Mouse (Mus musculus) liver, embryonic 14.5 days (tissue): ENCODE results near the gene C130073F10Rik. TPM values are rescaled to one million over a fixed set of nuclear protein-coding genes. Genes with fewer than 3 reads are reported as not detected.
"Not testable (repeated sequence)": the region's sequence is repeated elsewhere in the genome, so short reads cannot be mapped to it uniquely, and the experiment has no call there.

Experiments
- ATAC-seq: fragments of 200-750 bp; cut with Nextera tagmentation; 2 replicates; pipeline ENCODE4 v1.8.0; 2017; ENCODE audit warnings: moderate number of reproducible peaks, mild to moderate bottlenecking, moderate library complexity; ENCODE audit not compliant: insufficient read depth
- DNase-seq, 3 experiments: peaks; one replicate each; pipeline ENCODE4 v3.0.0-alpha.2; 2012 to 2013; ENCODE audit warnings: low read depth in 3 of 3, low spot score in 3 of 3
- H3K27ac ChIP-seq: fragments of 300-500 bp; sonication (generic); 2 replicates; pipeline ENCODE4 v1.5.1; 2014; ENCODE audit warnings: moderate library complexity, mild to moderate bottlenecking, control low read depth, inconsistent platforms
- H3K27me3 ChIP-seq: fragments of 300-500 bp; sonication (generic); 2 replicates; pipeline ENCODE4 v1.6.1; 2014; ENCODE audit warnings: mild to moderate bottlenecking, low read length, moderate library complexity; ENCODE audit not compliant: control insufficient read depth, insufficient read depth
- H3K36me3 ChIP-seq: fragments of 300-500 bp; sonication (generic); replicated peaks from 2 replicates; pipeline ENCODE4 v1.6.1; 2014; ENCODE audit warnings: low read depth; ENCODE audit not compliant: control insufficient read depth, insufficient read depth
- H3K4me1 ChIP-seq, 2 experiments: fragments of 200-500 bp in 1 of 2; fragments of 300-500 bp in 1 of 2; sonication (generic) in 1 of 2; replicated peaks; 2 replicates each; pipeline ENCODE4 v1.6.1; 2012 to 2014; ENCODE audit warnings: antibody characterized with exemption in 1 of 2, inconsistent platforms in 1 of 2, low read length in 1 of 2; ENCODE audit not compliant: control insufficient read depth in 2 of 2, insufficient read depth in 2 of 2
- H3K4me2 ChIP-seq: fragments of 300-500 bp; sonication (generic); 2 replicates; pipeline ENCODE4 v1.6.1; 2014; ENCODE audit warnings: low read depth, mild to moderate bottlenecking, control low read depth, moderate library complexity
- H3K4me3 ChIP-seq, 2 experiments: fragments of 200-500 bp in 1 of 2; fragments of 300-500 bp in 1 of 2; sonication (generic) in 1 of 2; 2 replicates each; pipeline ENCODE4 v1.5.1; 2012 to 2014; ENCODE audit warnings: low read depth in 2 of 2, low read length in 2 of 2, mild to moderate bottlenecking in 2 of 2, control low read depth in 1 of 2, inconsistent platforms in 1 of 2, moderate library complexity in 1 of 2; ENCODE audit not compliant: insufficient read depth in 1 of 2
- H3K9ac ChIP-seq: fragments of 300-500 bp; sonication (generic); replicated peaks from 2 replicates; pipeline ENCODE4 v1.6.1; 2014; ENCODE audit warnings: mild to moderate bottlenecking, control low read depth, moderate library complexity
- H3K9me3 ChIP-seq: fragments of 300-500 bp; sonication (generic); 2 replicates; pipeline ENCODE4 v1.6.1; 2016; ENCODE audit warnings: low read length, mixed read lengths; ENCODE audit not compliant: control insufficient read depth
- CTCF ChIP-seq: IDR thresholded peaks from 2 replicates; pipeline ENCODE4 v1.5.1; 2016; ENCODE audit warnings: antibody characterized with exemption, low read depth, control low read depth
- EP300 ChIP-seq: IDR thresholded peaks from 2 replicates; pipeline ENCODE4 v1.6.1; 2016; ENCODE audit warnings: antibody characterized with exemption, low read depth
- WGBS: fragments of 180-500 bp; shearing (Covaris S2); extraction: QIAGEN DNeasy Blood & Tissue Kit; methylation state at CpG from one replicate; pipeline ENCODE4 v1.1.7; 2014; ENCODE audit not compliant: insufficient replicate concordance; 5-methylcytosine and 5-hydroxymethylcytosine counted together
- polyA plus RNA-seq, 2 experiments: library from polyadenylated mRNA; depleted of rRNA in 1 of 2; stranded (reverse) in 1 of 2; unstranded in 1 of 2; fragments of >200 nt; fragmentation: Nextera tagmentation in 1 of 2; extraction: Ambion mirVana in 1 of 2; gene quantifications; 2 replicates each; pipeline versions ENCODE4 v1.2.1 to v1.2.3; 2012 to 2014

Gene C130073F10Rik
- polyA plus RNA-seq, 2 experiments = not detected

GRCm38 (mm10) chr4:101862289-101862688 lies 31.3 kb downstream of the C130073F10Rik start:
- Histone ChIP-seq H3K4me3 (no peak overlapping the region), H3K9me3 (no peaks in the 10 kb centered on the region), H3K4me1 (no peaks in the 10 kb centered on the region), H3K27ac (no peak overlapping the region), H3K9ac (no peak overlapping the region), H3K36me3 (no peaks in the 10 kb centered on the region), H3K4me2 (no peak overlapping the region), H3K27me3 (no peaks in the 10 kb centered on the region)
- no peak for TF ChIP-seq EP300
- no peak for TF ChIP-seq CTCF
- DNase-seq (no peak), ATAC-seq (no peak)
- WGBS = 66% methylated on average over 6 of the region's 6 CpGs

DNA sequence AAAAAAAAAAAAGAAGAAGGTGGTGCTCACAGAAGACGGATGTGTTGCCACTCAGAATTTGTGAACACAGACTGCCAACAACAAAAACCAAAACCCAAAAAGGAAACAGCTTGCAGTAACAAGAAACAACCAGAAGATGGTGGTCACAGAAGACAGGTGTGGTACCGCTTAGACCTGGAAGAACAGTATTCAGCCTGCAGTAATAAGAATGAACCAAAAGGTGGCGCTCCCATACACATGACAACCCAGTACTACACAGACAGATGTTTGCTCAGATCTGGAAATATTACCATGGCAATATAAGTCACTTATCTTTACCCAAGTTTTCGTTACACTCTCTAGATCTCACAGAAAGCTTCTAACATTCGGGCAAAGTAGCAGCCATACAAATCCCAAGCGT lies 32.7 kb downstream of the C130073F10Rik start:
- Histone ChIP-seq H3K36me3 (no peaks in the 10 kb centered on the region), H3K4me2 (no peak overlapping the region), H3K4me3 (no peak overlapping the region), H3K9me3 (no peaks in the 10 kb centered on the region), H3K4me1 (no peaks in the 10 kb centered on the region), H3K27me3 (no peaks in the 10 kb centered on the region), H3K27ac (no peak overlapping the region), H3K9ac (no peak overlapping the region)
- ATAC-seq = no peak
- WGBS = 34% methylated on average over 6 of the region's 6 CpGs
- TF ChIP-seq EP300 = no peak
- peak; percentile 42; the same call in 1 of the 2 replicates for TF ChIP-seq CTCF
- peak in 2 of 3 experiments; percentile 0 for DNase-seq

- H3K4me2 ChIP-seq = no peak overlapping the region
- H3K27ac ChIP-seq = no peak overlapping the region
- no peak overlapping the region for H3K9ac ChIP-seq
- H3K27me3 ChIP-seq = no peaks in the 10 kb centered on the region
- TF ChIP-seq EP300 (no peak), CTCF (no peak)
- no peak overlapping the region for H3K4me3 ChIP-seq
- ATAC-seq (no peak), DNase-seq (no peak)
- WGBS = 39% methylated on average over 2 of the region's 2 CpGs
- H3K9me3 ChIP-seq = peaks cover 4% of the 10 kb centered on the region
- H3K36me3 ChIP-seq = no peaks in the 10 kb centered on the region
- H3K4me1 ChIP-seq = no peaks in the 10 kb centered on the region
Observed at GRCm38 (mm10) chr4:101850908-101851307, 42.7 kb downstream of the C130073F10Rik start.

- not testable (repeated sequence) for H3K27ac ChIP-seq, H3K36me3 ChIP-seq, DNase-seq, H3K4me3 ChIP-seq, H3K4me1 ChIP-seq, H3K9ac ChIP-seq, H3K27me3 ChIP-seq, H3K9me3 ChIP-seq, ATAC-seq, H3K4me2 ChIP-seq
- WGBS = 57% methylated on average over 2 of the region's 4 CpGs
Observed at GRCm38 (mm10) chr4:101843923-101844322, 49.7 kb downstream of the C130073F10Rik start, which contains the start of gene B020004J07Rik. Gene B020004J07Rik (minus strand): TSS chr4:101844023.

Other genes with a start within 250 kb of the C130073F10Rik start
- 35.5 and 43.7 TPM in 2 replicates for gene Leprot, start 246.1 kb downstream of the C130073F10Rik start, polyA plus RNA-seq (2012; rRNA removed)
- gene Leprot, start 246.1 kb downstream of the C130073F10Rik start, polyA plus RNA-seq (2014; fragmentation: Nextera tagmentation; extraction: Ambion mirVana) = 51.1 and 55.6 TPM in 2 replicates
- 0.22 and 0.31 TPM in 2 replicates for gene Lepr, start 176.4 kb downstream of the C130073F10Rik start, polyA plus RNA-seq (2012; rRNA removed)
- 0.57 and 0.97 TPM in 2 replicates for gene Lepr, start 176.4 kb downstream of the C130073F10Rik start, polyA plus RNA-seq (2014; fragmentation: Nextera tagmentation; extraction: Ambion mirVana)
- not detected in 2 replicates for gene B020004J07Rik, start 49.8 kb downstream of the C130073F10Rik start, polyA plus RNA-seq (2012; rRNA removed)
- gene B020004J07Rik, start 49.8 kb downstream of the C130073F10Rik start, polyA plus RNA-seq (2014; fragmentation: Nextera tagmentation; extraction: Ambion mirVana) = not detected in 2 replicates
- gene Gm12800, start 15.3 kb upstream of the C130073F10Rik start, polyA plus RNA-seq (2012; rRNA removed) = not detected in 2 replicates
- gene Gm12800, start 15.3 kb upstream of the C130073F10Rik start, polyA plus RNA-seq (2014; fragmentation: Nextera tagmentation; extraction: Ambion mirVana) = not detected in 2 replicates
- gene Gm12794, start 46.6 kb upstream of the C130073F10Rik start, polyA plus RNA-seq (2012; rRNA removed) = not detected in 2 replicates
- not detected in 2 replicates for gene Gm12794, start 46.6 kb upstream of the C130073F10Rik start, polyA plus RNA-seq (2014; fragmentation: Nextera tagmentation; extraction: Ambion mirVana)
- not detected in 2 replicates for gene Gm12790, start 87.3 kb upstream of the C130073F10Rik start, polyA plus RNA-seq (2012; rRNA removed)
- gene Gm12790, start 87.3 kb upstream of the C130073F10Rik start, polyA plus RNA-seq (2014; fragmentation: Nextera tagmentation; extraction: Ambion mirVana) = not detected in 2 replicates
- not detected in 2 replicates for gene Gm12789, start 92.8 kb upstream of the C130073F10Rik start, polyA plus RNA-seq (2012; rRNA removed)
- not detected in 2 replicates for gene Gm12789, start 92.8 kb upstream of the C130073F10Rik start, polyA plus RNA-seq (2014; fragmentation: Nextera tagmentation; extraction: Ambion mirVana)
- gene Pde4b, start 193.8 kb upstream of the C130073F10Rik start, polyA plus RNA-seq (2012; rRNA removed) = 1.2 and 1.5 TPM in 2 replicates
- 2.1 and 2.3 TPM in 2 replicates for gene Pde4b, start 193.8 kb upstream of the C130073F10Rik start, polyA plus RNA-seq (2014; fragmentation: Nextera tagmentation; extraction: Ambion mirVana)